9 mouse cellular contexts compared by ENCODE assay signal in genomic region chr19:50487768-50488167, GRCm38 (mm10).
DNase-seq lines count a peak whose midpoint lies in the region; ATAC-seq lines count a peak whose summit lies in the region.
"Had no signal": no experiment of that assay in that cellular context is flagged by ENCODE, and none has a peak within 500 bp of the region (broad histone marks: within the 10 kb centered on the region; RNA-seq: fewer than 3 reads in every experiment).

No protein-coding gene starts in this region.

- no peak for DNase-seq in heart, postnatal 25 days (ENCODE audit: low spot score)
- DNase-seq in layer of hippocampus, adult 9-10 months (ENCODE audit: low spot score): peak; percentile 64
- DNase-seq in midbrain, embryonic 11.5 days (ENCODE audit: low spot score, missing footprints): peak; percentile 86
- DNase-seq in urinary bladder, postnatal 25 days (ENCODE audit: low spot score): peak; percentile 41
- DNase-seq in yolk sac, embryonic 10.5 days (ENCODE audit: low spot score): no peak
- DNase-seq in kidney, adult 18-20 months: no peak

- H3K9ac ChIP-seq in heart, embryonic 13.5 days: no peak overlapping the region
- no peak overlapping the region for H3K9ac ChIP-seq in forebrain, embryonic 15.5 days (replicated peaks)
- no peak overlapping the region for H3K9ac ChIP-seq in midbrain, embryonic 11.5 days (ENCODE audit: low read length)

- no peak overlapping the region for H3K27ac ChIP-seq in heart, embryonic 13.5 days (replicated peaks)
- H3K27ac ChIP-seq in forebrain, embryonic 15.5 days (replicated peaks): no peak overlapping the region
- no peak overlapping the region for H3K27ac ChIP-seq in midbrain, embryonic 11.5 days (ENCODE audit: low read depth, low read length)

- ATAC-seq in heart, embryonic 13.5 days (ENCODE audit: extremely low read depth, insufficient number of reproducible peaks, low FRiP score, low TSS enrichment): no peak
- ATAC-seq in forebrain, embryonic 15.5 days (replicated peaks): peak; percentile 88
- ATAC-seq in midbrain, embryonic 11.5 days (ENCODE audit: low FRiP score): peak; percentile 73

- H3K27me3 ChIP-seq in heart, embryonic 13.5 days (replicated peaks): no peaks in the 10 kb centered on the region
- H3K27me3 ChIP-seq in forebrain, embryonic 15.5 days: no peaks in the 10 kb centered on the region
- no peaks in the 10 kb centered on the region for H3K27me3 ChIP-seq in midbrain, embryonic 11.5 days (ENCODE audit: control insufficient read depth, insufficient read depth, low read length)

- intact Hi-C loops in heart, postnatal 25 days (cut with DNase I): no loop called here

- no peaks in the 10 kb centered on the region for H3K36me3 ChIP-seq in heart, embryonic 13.5 days
- no peaks in the 10 kb centered on the region for H3K36me3 ChIP-seq in forebrain, embryonic 15.5 days
- no peaks in the 10 kb centered on the region for H3K36me3 ChIP-seq in midbrain, embryonic 11.5 days (ENCODE audit: control insufficient read depth, insufficient read depth, low read length)
- H3K36me3 ChIP-seq: G1E had no signal

- H3K4me1 ChIP-seq in heart, embryonic 13.5 days: no peaks in the 10 kb centered on the region
- peaks cover 30% of the 10 kb centered on the region for H3K4me1 ChIP-seq in forebrain, embryonic 15.5 days
- peaks cover 7% of the 10 kb centered on the region; the same call in 1 of the 2 replicates for H3K4me1 ChIP-seq in midbrain, embryonic 11.5 days (ENCODE audit: control insufficient read depth, insufficient read depth, low read length)

- H3K4me2 ChIP-seq in heart, embryonic 13.5 days: peak overlapping the region; percentile 49
- peak overlapping the region; percentile 12 for H3K4me2 ChIP-seq in forebrain, embryonic 15.5 days (replicated peaks)
- H3K4me2 ChIP-seq in midbrain, embryonic 11.5 days: peak overlapping the region; percentile 39

- no peaks in the 10 kb centered on the region for H3K9me3 ChIP-seq in heart, embryonic 13.5 days
- no peaks in the 10 kb centered on the region for H3K9me3 ChIP-seq in forebrain, embryonic 15.5 days
- H3K9me3 ChIP-seq in midbrain, embryonic 11.5 days (ENCODE audit: control insufficient read depth, low read length): no peaks in the 10 kb centered on the region

- peak overlapping the region; percentile 24; the same call in 1 of the 2 replicates for H3K4me3 ChIP-seq in heart, embryonic 13.5 days
- no peak overlapping the region for H3K4me3 ChIP-seq in forebrain, embryonic 15.5 days
- peak overlapping the region; percentile 2; the same call in 1 of the 2 replicates for H3K4me3 ChIP-seq in midbrain, embryonic 11.5 days (ENCODE audit: low read depth, low read length)

- 30% methylated on average over 11 of the region's 11 CpGs for WGBS in heart, embryonic 13.5 days
- WGBS in forebrain, embryonic 15.5 days: 3% methylated on average over 11 of the region's 11 CpGs
- WGBS in midbrain, embryonic 11.5 days: 11% methylated on average over 11 of the region's 11 CpGs

Comparison
In these comparisons a context has a peak if more than half of its experiments do, and no peak if none do; other contexts are left out.
1. DNase-seq: peak in layer of hippocampus, adult 9-10 months (single experiment), midbrain, embryonic 11.5 days (single experiment) and urinary bladder, postnatal 25 days (single experiment); none in heart, postnatal 25 days (single experiment), yolk sac, embryonic 10.5 days (single experiment) and kidney, adult 18-20 months (single experiment).
2. Peak in every context shown above with its lines, with median percentiles within 50 percentile points of each other: H3K4me2 ChIP-seq.